Mouse (Mus musculus) right cerebral cortex, postnatal 10 days (tissue): ENCODE data around the gene Cfap70.
A peak's percentile ranks its signal among the peaks of the same experiment; 100 is the strongest.

Source experiments
- DNase-seq, 2 experiments: peaks; one replicate each; pipeline ENCODE4 v3.0.0; 2021; ENCODE audit warnings: low spot score in 2 of 2

Cfap70 gene

DNA sequence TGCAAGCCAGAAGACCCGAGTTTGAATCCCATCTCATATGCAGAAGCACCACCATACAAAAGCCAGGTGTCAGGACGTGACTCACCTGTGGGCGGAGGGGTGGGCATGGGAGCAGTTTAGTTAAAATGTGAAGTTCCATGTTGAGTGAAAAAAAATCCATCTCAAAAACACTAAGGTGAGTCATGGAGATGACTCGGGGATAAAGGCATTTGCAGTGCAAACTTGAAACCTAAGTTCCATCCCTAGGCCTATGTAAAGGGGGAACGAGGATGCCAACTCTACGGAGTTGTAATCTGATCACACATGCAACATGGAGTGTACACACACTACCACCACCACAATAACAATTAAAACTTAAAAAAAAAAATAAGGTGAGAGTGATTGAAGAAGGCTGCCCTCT lies 29.0 kb downstream of the Cfap70 start:
- no peak for DNase-seq

GRCm38 (mm10) chr14:20422257-20422656 lies 29.8 kb downstream of the Cfap70 start:
- DNase-seq = peak; percentile 31 to 36

DNA sequence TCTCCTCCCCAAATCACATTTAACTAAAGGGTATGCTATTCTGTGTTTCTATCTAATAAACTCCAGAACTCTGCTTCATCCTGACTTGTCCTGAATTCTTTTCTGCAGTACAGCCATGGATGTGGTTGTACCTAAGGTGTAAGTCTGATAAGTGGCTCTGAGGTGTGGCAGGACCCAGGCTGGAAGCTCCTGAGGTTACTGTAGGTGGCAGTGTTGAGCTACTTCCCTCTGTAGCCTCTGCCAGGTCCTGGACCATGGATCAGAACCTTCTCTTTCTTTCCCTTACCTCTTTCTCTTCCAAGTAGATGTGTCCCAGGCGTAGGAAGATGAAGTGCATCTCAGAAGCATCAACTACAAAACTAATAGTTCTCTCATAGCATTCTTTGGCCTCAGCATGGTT lies 52.0 kb downstream of the Cfap70 start:
- peak in 1 of 2 experiments; percentile 51 for DNase-seq

GRCm38 (mm10) chr14:20398864-20399263 lies 53.2 kb downstream of the Cfap70 start:
- DNase-seq = no peak

DNA sequence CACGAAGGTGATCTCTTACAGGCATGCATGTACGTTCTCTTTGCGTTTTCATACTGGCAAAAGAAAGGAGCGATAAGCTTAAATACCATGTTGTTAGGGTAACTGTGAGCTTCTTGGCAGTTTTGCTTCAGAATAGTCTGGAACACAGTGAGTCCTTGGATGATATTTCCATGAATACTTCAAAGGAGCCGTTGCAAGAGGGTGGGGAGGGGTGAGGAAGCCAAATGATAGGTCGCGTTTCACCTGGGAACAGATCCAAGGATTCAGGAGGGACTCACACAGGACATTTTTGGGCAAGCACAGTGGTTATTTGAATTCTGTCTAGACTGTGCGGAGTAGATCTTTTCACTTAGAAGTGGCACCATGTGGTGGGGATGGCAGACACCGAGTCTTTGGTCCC lies 54.8 kb downstream of the Cfap70 start:
- no peak for DNase-seq

- DNase-seq = peak; percentile 97
Observed at GRCm38 (mm10) chr14:20393205-20393913, 58.7 kb downstream of the Cfap70 start, which contains the start of gene Mrps16. TSS of gene Mrps16 (minus strand) at chr14:20393634.

- no peak for DNase-seq
Observed at GRCm38 (mm10) chr14:20392326-20392725, 59.7 kb downstream of the Cfap70 start.

DNA sequence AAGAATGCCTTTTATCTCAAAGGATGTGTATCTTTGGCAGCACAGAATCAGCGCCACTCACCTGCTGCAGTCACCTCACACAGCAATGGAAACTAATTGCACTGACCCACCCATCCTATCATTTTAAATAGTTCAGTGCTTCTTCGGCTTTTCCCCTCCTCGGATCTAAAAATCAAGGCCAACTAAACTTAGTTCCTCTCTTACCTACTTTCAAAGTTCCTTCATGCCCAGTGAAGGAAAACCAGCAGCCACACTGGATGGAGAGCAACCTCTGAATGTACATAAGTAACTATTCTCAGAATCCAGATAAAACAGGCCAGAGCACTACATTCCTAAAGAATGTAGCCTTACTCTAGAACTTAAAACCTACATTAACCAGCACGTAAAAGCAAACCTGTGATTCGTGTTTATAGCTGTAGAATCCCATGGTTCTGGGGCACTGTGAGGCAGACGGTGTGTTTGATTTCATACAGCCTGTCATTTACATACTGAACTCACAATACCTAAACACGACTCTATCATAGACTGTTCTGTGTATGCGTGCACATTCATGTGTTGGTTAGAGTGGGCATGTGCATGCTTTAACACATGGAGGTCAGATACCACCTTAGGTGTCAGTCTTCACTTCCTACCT lies 62.5 kb downstream of the Cfap70 start:
- DNase-seq = no peak

GRCm38 (mm10) chr14:20388441-20389129 lies 63.4 kb downstream of the Cfap70 start, which contains the start of gene Dnajc9:
TSS of gene Dnajc9 (minus strand) at chr14:20388910.
- peak; percentile 96 to 97 for DNase-seq

DNA sequence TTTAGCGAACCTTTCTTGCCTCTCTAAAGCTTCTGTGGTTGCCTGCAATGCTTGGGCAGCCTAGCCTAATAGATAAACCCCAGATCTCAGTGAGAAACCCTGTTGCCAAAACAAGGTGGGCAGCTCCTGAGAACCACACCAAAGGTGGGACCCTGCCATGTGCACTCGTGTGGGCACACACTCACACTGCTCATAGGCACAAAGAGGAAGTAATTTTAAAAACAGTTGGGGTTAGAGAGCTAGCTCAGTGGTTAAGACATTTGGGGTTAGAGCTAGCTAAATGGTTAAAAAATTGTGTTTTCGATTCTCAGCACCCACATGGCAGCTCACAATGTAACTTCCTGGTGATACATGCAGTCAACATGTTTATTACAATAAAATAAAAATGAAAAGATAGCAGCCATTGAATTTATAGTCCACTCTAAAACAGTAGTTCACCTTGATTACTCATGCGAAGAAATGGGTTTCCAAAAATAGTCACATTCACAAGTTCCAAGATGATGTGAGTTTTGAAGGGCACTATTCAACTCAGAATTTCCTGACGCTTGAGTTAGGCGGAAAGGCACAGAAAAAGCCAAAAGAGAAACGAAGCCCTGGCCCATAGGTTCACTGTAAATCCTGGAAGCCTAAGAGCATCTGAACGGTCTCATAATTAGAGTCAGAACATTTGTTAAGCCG lies 72.1 kb downstream of the Cfap70 start:
- DNase-seq = no peak

DNA sequence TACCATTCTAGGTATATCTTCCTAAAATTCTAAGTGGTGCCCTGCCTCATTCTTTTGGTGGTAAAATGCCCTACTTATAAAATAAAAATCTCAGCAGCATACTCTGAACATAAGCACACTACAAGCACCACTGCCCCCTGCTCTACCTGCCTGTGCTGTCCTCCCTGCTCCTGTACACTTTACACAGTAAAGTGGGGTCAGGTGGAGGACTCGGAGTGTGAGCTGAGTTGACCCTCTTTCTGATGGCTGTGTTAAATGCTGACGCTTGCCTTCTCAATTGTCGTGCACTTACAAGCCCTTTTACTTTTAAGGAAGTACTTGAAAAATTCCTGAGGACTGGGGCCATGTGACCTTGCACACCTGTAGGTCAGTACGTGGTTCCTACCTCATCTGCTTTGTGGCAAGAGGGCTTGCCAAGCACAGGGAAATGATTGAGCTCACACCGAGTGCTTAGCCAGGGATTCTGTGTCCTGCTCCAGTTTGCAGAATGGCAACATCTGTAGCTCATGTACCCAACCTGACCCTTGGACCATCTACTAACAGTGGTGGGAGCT lies 72.9 kb downstream of the Cfap70 start:
- no peak for DNase-seq

- DNase-seq = no peak
Observed at GRCm38 (mm10) chr14:20378313-20379061, 73.5 kb downstream of the Cfap70 start.

GRCm38 (mm10) chr14:20377112-20377521 lies 74.9 kb downstream of the Cfap70 start:
- no peak for DNase-seq

- no peak for DNase-seq
Observed at GRCm38 (mm10) chr14:20371854-20372253, 80.2 kb downstream of the Cfap70 start.

GRCm38 (mm10) chr14:20370798-20371197 lies 81.2 kb downstream of the Cfap70 start:
- DNase-seq = no peak

GRCm38 (mm10) chr14:20368271-20368670 lies 83.8 kb downstream of the Cfap70 start:
- DNase-seq = no peak

DNA sequence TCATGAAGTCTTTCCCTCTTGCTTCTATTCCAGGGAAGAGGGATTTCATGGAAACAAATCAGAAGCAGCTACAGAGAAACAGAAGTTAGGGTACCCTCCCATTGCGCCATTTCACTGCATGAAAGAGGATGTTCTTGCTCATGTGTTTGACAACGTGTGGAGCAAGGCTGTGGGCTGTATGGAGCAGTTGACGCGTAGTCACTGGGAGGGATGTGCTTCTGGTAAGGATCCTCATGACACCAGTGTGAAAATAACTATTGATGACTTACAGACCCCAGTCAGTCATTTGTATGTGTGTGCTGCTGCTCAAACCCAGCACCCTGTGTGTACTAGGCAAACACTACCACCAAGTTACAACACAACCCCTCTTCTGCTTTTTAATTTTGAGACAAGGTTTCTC lies 88.8 kb downstream of the Cfap70 start:
- DNase-seq = no peak

DNA sequence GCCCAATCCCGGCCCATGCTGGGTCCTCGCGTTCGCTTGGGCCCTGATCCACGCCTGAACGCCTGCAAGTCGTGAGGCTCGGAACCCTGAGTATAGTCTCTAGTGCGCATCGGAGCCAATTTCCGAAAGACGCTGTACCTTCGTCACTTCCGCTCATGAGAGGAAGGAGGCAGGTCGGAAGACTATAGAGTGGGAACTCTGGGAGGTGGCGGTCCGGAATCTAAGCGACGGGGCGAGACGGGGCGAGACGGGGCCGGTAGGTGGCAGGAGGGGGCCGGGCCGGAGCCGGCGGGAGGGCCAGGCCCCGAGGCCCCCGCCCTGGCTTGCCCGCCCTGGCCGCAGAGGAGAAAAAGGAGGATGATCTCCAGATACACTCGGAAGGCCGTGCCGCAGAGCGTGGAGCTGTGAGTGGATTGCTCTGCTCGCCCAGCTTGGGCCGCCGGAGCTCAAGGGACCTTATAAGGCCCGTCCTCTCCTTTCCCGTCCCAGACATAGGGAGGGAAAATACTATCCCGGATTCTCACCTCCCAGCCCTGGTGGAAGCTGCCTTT lies 104.0 kb downstream of the Cfap70 start, which contains the start of the genes Ecd and Fam149b:
Ecd (minus strand) TSS at position 131 of the 551 bp plus-strand sequence.
Fam149b (plus strand) TSS at position 172 of the 551 bp plus-strand sequence.
- peak; percentile 94 to 95 for DNase-seq

DNA sequence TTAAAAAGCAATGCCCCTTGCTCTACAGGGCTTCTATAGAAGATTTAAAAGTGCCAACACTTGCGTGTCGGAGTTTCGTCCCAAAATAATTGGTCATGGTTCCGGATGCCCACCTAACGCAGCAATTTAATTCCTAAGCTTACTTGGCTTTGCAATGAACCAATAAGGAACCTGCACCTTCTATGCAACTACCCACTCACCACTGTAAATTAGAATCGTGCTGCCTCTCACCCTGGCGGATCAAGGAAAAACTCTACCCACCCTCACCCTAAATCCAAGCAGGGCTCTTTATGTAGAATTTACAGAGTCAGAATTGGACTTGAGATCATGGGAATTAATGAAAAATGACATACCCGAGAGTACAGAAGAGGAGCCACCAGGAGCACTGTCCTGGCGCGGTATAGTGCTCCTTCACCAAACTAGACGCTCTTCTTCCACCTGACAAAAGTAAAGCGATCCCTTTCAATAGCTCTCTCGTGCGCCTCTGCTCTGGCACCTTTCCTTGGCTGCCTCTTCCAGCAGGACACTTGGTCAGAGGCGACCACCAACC lies 104.5 kb downstream of the Cfap70 start:
- DNase-seq = no peak

GRCm38 (mm10) chr14:20345885-20346284 lies 106.1 kb downstream of the Cfap70 start:
- DNase-seq = no peak
